Comparison of ENCODE assay signal across 27 mouse cellular contexts in the genomic region with DNA sequence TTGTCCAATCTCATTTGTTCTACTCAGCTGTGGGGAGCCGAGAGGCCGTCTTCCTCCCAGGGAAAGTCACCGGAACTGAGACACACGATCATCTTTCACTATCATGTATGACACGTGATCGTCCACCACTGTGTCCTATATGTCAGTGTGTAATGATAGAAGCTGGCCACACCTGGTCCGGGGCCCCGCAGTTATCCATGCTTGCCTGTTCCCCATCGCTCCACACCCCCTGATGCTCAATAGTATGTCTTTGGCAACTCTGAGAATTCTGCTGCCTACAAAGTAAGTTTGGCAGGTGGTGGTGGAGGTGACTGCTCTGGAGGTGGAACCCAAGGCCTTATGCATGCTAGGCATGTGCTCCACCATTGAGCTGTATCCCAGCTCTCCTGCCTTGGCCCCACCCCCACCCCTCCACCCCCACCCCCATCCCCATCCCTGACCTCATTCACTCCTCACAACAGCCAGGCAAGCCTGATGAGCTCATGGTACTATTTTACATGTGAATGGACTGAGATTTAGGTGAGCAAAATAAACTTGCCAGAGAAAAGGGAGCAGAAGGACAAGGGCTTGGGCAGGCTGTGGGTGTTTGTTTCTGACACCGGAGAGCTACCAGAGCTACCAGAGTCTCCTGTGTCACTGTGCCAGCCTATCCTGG.
DNase-seq lines count a peak whose midpoint lies in the region; ATAC-seq and TF ChIP-seq lines count a peak whose summit lies in the region.
"Had no signal": no experiment of that assay in that cellular context is flagged by ENCODE, and none has a peak within 500 bp of the region (broad histone marks: within the 10 kb centered on the region; RNA-seq: fewer than 3 reads in every experiment).

No protein-coding gene starts in this region.

- no peak overlapping the region for H3K4me3 ChIP-seq in hindbrain, embryonic 11.5 days (ENCODE audit: low read depth, low read length)
- no peak overlapping the region for H3K4me3 ChIP-seq in hindbrain, embryonic 12.5 days
- H3K4me3 ChIP-seq in forebrain, embryonic 12.5 days (replicated peaks), result no peak overlapping the region
- no peak overlapping the region for H3K4me3 ChIP-seq in midbrain, embryonic 14.5 days (replicated peaks; ENCODE audit: low read depth, low read length)
- H3K4me3 ChIP-seq in kidney, adult 2 months (ENCODE audit: insufficient read depth, low read depth, low read length), result no peak overlapping the region
- H3K4me3 ChIP-seq: embryonic facial prominence, embryonic 12.5 days; gastrocnemius, adult 2 months; hindbrain, embryonic 10.5 days; kidney, embryonic 15.5 days; limb, embryonic 12.5 days had no signal

- H3K4me1 ChIP-seq in hindbrain, embryonic 11.5 days (replicated peaks; ENCODE audit: control insufficient read depth, insufficient read depth, low read length), result no peaks in the 10 kb centered on the region
- peaks cover 4% of the 10 kb centered on the region; the same call in 1 of the 2 replicates for H3K4me1 ChIP-seq in hindbrain, embryonic 12.5 days
- H3K4me1 ChIP-seq in forebrain, embryonic 12.5 days, result peaks cover 10% of the 10 kb centered on the region
- no peaks in the 10 kb centered on the region for H3K4me1 ChIP-seq in midbrain, embryonic 14.5 days (ENCODE audit: control insufficient read depth, insufficient read depth, low read length)
- no peaks in the 10 kb centered on the region for H3K4me1 ChIP-seq in kidney, adult 2 months (ENCODE audit: control insufficient read depth, insufficient read depth, low read length)
- H3K4me1 ChIP-seq: embryonic facial prominence, embryonic 12.5 days; kidney, embryonic 15.5 days; limb, embryonic 12.5 days had no signal

- ATAC-seq in hindbrain, embryonic 11.5 days (ENCODE audit: low FRiP score), result peak; percentile 73; the same call in 1 of the 2 replicates
- ATAC-seq in hindbrain, embryonic 12.5 days (ENCODE audit: low FRiP score), result no peak
- ATAC-seq in forebrain, embryonic 12.5 days (ENCODE audit: low FRiP score), result peak; percentile 67; the same call in 1 of the 2 replicates
- ATAC-seq in midbrain, embryonic 14.5 days (ENCODE audit: low FRiP score, low TSS enrichment), result peak; percentile 34; the same call in 1 of the 2 replicates
- ATAC-seq: intestine, postnatal 0 days had no signal

- H3K9me3 ChIP-seq in hindbrain, embryonic 11.5 days (ENCODE audit: control insufficient read depth, low read length), result no peaks in the 10 kb centered on the region
- H3K9me3 ChIP-seq in hindbrain, embryonic 12.5 days (replicated peaks), result no peaks in the 10 kb centered on the region
- H3K9me3 ChIP-seq in forebrain, embryonic 12.5 days, result no peaks in the 10 kb centered on the region
- H3K9me3 ChIP-seq in midbrain, embryonic 14.5 days (ENCODE audit: control insufficient read depth, low read length), result no peaks in the 10 kb centered on the region
- H3K9me3 ChIP-seq: hindbrain, embryonic 10.5 days; kidney, embryonic 15.5 days; limb, embryonic 12.5 days had no signal

- no peak for DNase-seq in hindbrain, embryonic 11.5 days (ENCODE audit: low spot score)
- peak; percentile 29 for DNase-seq in retina, postnatal 1 day
- no peak for DNase-seq in retina, embryonic 14.5 days (ENCODE audit: low spot score)
- DNase-seq in midbrain, embryonic 14.5 days, result no peak
- no peak for DNase-seq in cerebellum, postnatal 36 days
- DNase-seq in kidney, adult 2 months, result no peak
- DNase-seq: adrenal gland, postnatal 36 days; B cell, adult 2 months; cerebellum, adult 11 months; cerebellum, adult 9-11 months; gastrocnemius, adult 2 months; kidney, postnatal 36 days; layer of hippocampus, postnatal 36 days; lung, adult 18-20 months; lung, postnatal 10 days; right cerebral cortex, postnatal 14 days; thymus, adult 2 months had no signal

- WGBS in hindbrain, embryonic 11.5 days, result 86% methylated on average over 10 of the region's 10 CpGs
- 84% methylated on average over 10 of the region's 10 CpGs for WGBS in hindbrain, embryonic 12.5 days
- WGBS in forebrain, embryonic 12.5 days, result 91% methylated on average over 10 of the region's 10 CpGs
- 88% methylated on average over 10 of the region's 10 CpGs for WGBS in midbrain, embryonic 14.5 days
- 91% methylated on average over 10 of the region's 10 CpGs for WGBS in kidney, adult 2 months

- no peak for TF ChIP-seq POLR2A in kidney, adult 2 months (IDR thresholded peaks at IDR 0.05; ENCODE audit: low read depth, low read length)

- no peak overlapping the region for H3K4me2 ChIP-seq in hindbrain, embryonic 11.5 days (replicated peaks; ENCODE audit: low read depth, low read length)
- H3K4me2 ChIP-seq in hindbrain, embryonic 12.5 days (replicated peaks), result no peak overlapping the region
- no peak overlapping the region for H3K4me2 ChIP-seq in forebrain, embryonic 12.5 days
- H3K4me2 ChIP-seq in midbrain, embryonic 14.5 days (ENCODE audit: low read length), result no peak overlapping the region
- H3K4me2 ChIP-seq: embryonic facial prominence, embryonic 12.5 days; kidney, embryonic 15.5 days; limb, embryonic 12.5 days; liver, embryonic 11.5 days had no signal

- no peak overlapping the region for H3K9ac ChIP-seq in hindbrain, embryonic 11.5 days (ENCODE audit: low read depth, low read length)
- H3K9ac ChIP-seq in hindbrain, embryonic 12.5 days, result no peak overlapping the region
- no peak overlapping the region for H3K9ac ChIP-seq in forebrain, embryonic 12.5 days
- no peak overlapping the region for H3K9ac ChIP-seq in midbrain, embryonic 14.5 days (replicated peaks; ENCODE audit: low read length)
- H3K9ac ChIP-seq: embryonic facial prominence, embryonic 12.5 days; kidney, embryonic 15.5 days; limb, embryonic 12.5 days had no signal

- no peak for TF ChIP-seq CTCF in kidney, adult 2 months (conservative IDR thresholded peaks at IDR 0.05; ENCODE audit: insufficient read depth, insufficient read length, low read depth, low read length)

- no peaks in the 10 kb centered on the region for H3K36me3 ChIP-seq in hindbrain, embryonic 11.5 days (ENCODE audit: control insufficient read depth, insufficient read depth, low read length)
- H3K36me3 ChIP-seq in hindbrain, embryonic 12.5 days, result no peaks in the 10 kb centered on the region
- no peaks in the 10 kb centered on the region for H3K36me3 ChIP-seq in forebrain, embryonic 12.5 days (replicated peaks)
- H3K36me3 ChIP-seq in midbrain, embryonic 14.5 days (ENCODE audit: control insufficient read depth, insufficient read depth, low read length), result no peaks in the 10 kb centered on the region
- no peaks in the 10 kb centered on the region for H3K36me3 ChIP-seq in kidney, adult 2 months (ENCODE audit: control insufficient read depth, insufficient read depth, low read length)
- H3K36me3 ChIP-seq: embryonic facial prominence, embryonic 12.5 days; hindbrain, embryonic 10.5 days; kidney, embryonic 15.5 days; limb, embryonic 12.5 days had no signal

- no peak overlapping the region for H3K27ac ChIP-seq in hindbrain, embryonic 11.5 days (ENCODE audit: low read depth, low read length)
- no peak overlapping the region for H3K27ac ChIP-seq in hindbrain, embryonic 12.5 days
- H3K27ac ChIP-seq in forebrain, embryonic 12.5 days, result no peak overlapping the region
- no peak overlapping the region for H3K27ac ChIP-seq in midbrain, embryonic 14.5 days (replicated peaks; ENCODE audit: low read depth, low read length)
- no peak overlapping the region for H3K27ac ChIP-seq in kidney, adult 2 months (ENCODE audit: insufficient read depth, low read depth, low read length)
- H3K27ac ChIP-seq: embryonic facial prominence, embryonic 12.5 days; gastrocnemius, adult 2 months; hindbrain, embryonic 10.5 days; kidney, embryonic 15.5 days; limb, embryonic 12.5 days; stomach, postnatal 0 days had no signal

- no peaks in the 10 kb centered on the region for H3K27me3 ChIP-seq in hindbrain, embryonic 11.5 days (ENCODE audit: control insufficient read depth, insufficient read depth, low read length)
- no peaks in the 10 kb centered on the region for H3K27me3 ChIP-seq in hindbrain, embryonic 12.5 days
- no peaks in the 10 kb centered on the region for H3K27me3 ChIP-seq in forebrain, embryonic 12.5 days
- no peaks in the 10 kb centered on the region for H3K27me3 ChIP-seq in midbrain, embryonic 14.5 days (ENCODE audit: control insufficient read depth, insufficient read depth, low read length)
- no peaks in the 10 kb centered on the region for H3K27me3 ChIP-seq in kidney, adult 2 months (replicated peaks; ENCODE audit: control insufficient read depth, insufficient read depth, low read length)
- H3K27me3 ChIP-seq: CH12.LX; embryonic facial prominence, embryonic 12.5 days; kidney, embryonic 15.5 days had no signal
